Comparison of ENCODE assay signal across 8 mouse cellular contexts in the genomic region with DNA sequence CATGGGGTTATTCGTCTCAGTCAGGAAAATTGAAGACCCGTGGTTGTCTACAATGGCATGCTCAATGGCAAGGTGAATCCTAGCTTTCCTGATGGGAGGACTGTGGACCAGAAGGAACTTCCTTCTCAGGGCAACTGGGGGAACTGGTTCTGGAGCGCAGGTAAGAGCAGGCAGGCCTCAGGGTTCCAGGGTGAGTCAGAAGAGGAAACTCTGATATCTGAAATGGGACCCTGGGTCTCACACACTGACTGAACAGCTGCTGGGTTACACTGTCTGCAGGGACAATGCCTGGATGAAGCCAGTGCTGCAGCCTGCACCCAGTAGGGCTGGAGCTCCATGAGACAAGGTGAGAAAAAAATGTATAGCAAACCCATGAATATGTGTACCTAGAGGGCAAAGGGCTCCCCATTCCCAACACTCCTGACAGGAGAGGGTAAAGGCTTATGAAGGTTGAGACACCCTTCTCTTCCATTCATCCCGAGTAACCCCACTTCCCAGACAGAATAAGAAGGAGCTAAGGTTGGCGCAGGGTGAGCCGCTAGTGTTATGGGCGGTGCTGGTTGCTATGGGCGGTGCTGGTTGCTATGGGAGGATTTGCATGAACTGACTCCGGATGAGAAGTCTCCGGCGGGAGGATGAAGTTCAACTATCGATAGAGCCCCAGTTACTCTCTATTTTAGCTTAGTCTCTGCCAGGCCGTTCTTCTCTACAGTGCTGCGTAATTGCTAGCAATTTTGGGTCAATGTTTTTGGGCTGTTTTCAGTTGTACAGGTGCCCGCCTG. TPM values are rescaled to one million over a fixed set of nuclear protein-coding genes. Genes with fewer than 3 reads are reported as not detected.
DNase-seq lines count a peak whose midpoint lies in the region; ATAC-seq lines count a peak whose summit lies in the region.

No protein-coding gene starts in this region.

- H3K9ac ChIP-seq in embryonic facial prominence, embryonic 13.5 days = no peak overlapping the region
- no peak overlapping the region for H3K9ac ChIP-seq in intestine, embryonic 14.5 days (ENCODE audit: low read length)
- no peak overlapping the region for H3K9ac ChIP-seq in liver, embryonic 16.5 days (ENCODE audit: low read depth, low read length)

- intact Hi-C loops in heart, postnatal 25 days (cut with DNase I) = no loop called here

- H3K9me3 ChIP-seq in embryonic facial prominence, embryonic 13.5 days = no peaks in the 10 kb centered on the region
- no peaks in the 10 kb centered on the region for H3K9me3 ChIP-seq in intestine, embryonic 14.5 days (ENCODE audit: control insufficient read depth, low read length)
- no peaks in the 10 kb centered on the region for H3K9me3 ChIP-seq in liver, embryonic 16.5 days (replicated peaks; ENCODE audit: control insufficient read depth, low read length)

- 0 out of 2 replicates have a peak overlapping the region, but pooled peaks have one; percentile 2 for H3K4me2 ChIP-seq in embryonic facial prominence, embryonic 13.5 days
- peak overlapping the region; percentile 20; the same call in 1 of the 2 replicates for H3K4me2 ChIP-seq in intestine, embryonic 14.5 days (ENCODE audit: low read length)
- peak overlapping the region; percentile 32 for H3K4me2 ChIP-seq in liver, embryonic 16.5 days (ENCODE audit: low read depth, low read length)

- WGBS in embryonic facial prominence, embryonic 13.5 days = 21% methylated on average over 15 of the region's 15 CpGs
- 24% methylated on average over 15 of the region's 15 CpGs for WGBS in intestine, embryonic 14.5 days
- WGBS in liver, embryonic 16.5 days (ENCODE audit: insufficient replicate concordance) = 28% methylated on average over 15 of the region's 15 CpGs

- H3K4me3 ChIP-seq in embryonic facial prominence, embryonic 13.5 days = no peak overlapping the region
- H3K4me3 ChIP-seq in intestine, embryonic 14.5 days (ENCODE audit: low read depth, low read length) = no peak overlapping the region
- H3K4me3 ChIP-seq in liver, embryonic 16.5 days (ENCODE audit: low read depth, low read length) = peak overlapping the region; percentile 18

- H3K27me3 ChIP-seq in embryonic facial prominence, embryonic 13.5 days = no peaks in the 10 kb centered on the region
- no peaks in the 10 kb centered on the region for H3K27me3 ChIP-seq in intestine, embryonic 14.5 days (replicated peaks; ENCODE audit: control insufficient read depth, insufficient read depth, low read length)
- no peaks in the 10 kb centered on the region for H3K27me3 ChIP-seq in liver, embryonic 16.5 days (ENCODE audit: control insufficient read depth, insufficient read depth, low read depth, low read length)

- DNase-seq in heart, adult 11 months = peak; percentile 94
- DNase-seq in heart, postnatal 25 days (ENCODE audit: low spot score) = no peak
- DNase-seq in intestine, embryonic 14.5 days (ENCODE audit: low spot score) = peak; percentile 74
- peak; percentile 61 for DNase-seq in spleen, adult 12 weeks (ENCODE audit: low spot score)
- DNase-seq in frontal cortex, postnatal 14 days (ENCODE audit: low spot score in 2 of 2) = no peak
- no peak for DNase-seq in gastrocnemius, adult 18-20 months (ENCODE audit: low spot score)

- H3K27ac ChIP-seq in embryonic facial prominence, embryonic 13.5 days = no peak overlapping the region
- no peak overlapping the region for H3K27ac ChIP-seq in intestine, embryonic 14.5 days (ENCODE audit: low read depth)
- peak overlapping the region; percentile 69 for H3K27ac ChIP-seq in liver, embryonic 16.5 days (ENCODE audit: low read length)

- no peak for ATAC-seq in embryonic facial prominence, embryonic 13.5 days (ENCODE audit: insufficient number of reproducible peaks, insufficient read depth, low FRiP score, low TSS enrichment, low read depth)
- peak; percentile 63 for ATAC-seq in intestine, embryonic 14.5 days (replicated peaks; ENCODE audit: low FRiP score, low TSS enrichment, low read depth)
- ATAC-seq in liver, embryonic 16.5 days (ENCODE audit: low read depth) = peak; percentile 80

- peaks cover 9% of the 10 kb centered on the region; the same call in 1 of the 2 replicates for H3K36me3 ChIP-seq in embryonic facial prominence, embryonic 13.5 days
- H3K36me3 ChIP-seq in intestine, embryonic 14.5 days (ENCODE audit: control insufficient read depth, insufficient read depth, low read length) = peaks cover 19% of the 10 kb centered on the region
- H3K36me3 ChIP-seq in liver, embryonic 16.5 days (ENCODE audit: control insufficient read depth, insufficient read depth) = peaks cover 64% of the 10 kb centered on the region

- H3K4me1 ChIP-seq in embryonic facial prominence, embryonic 13.5 days = peaks cover 13% of the 10 kb centered on the region
- 0 out of 2 replicates have a peak, but pooled peaks cover 4% of the 10 kb centered on the region for H3K4me1 ChIP-seq in intestine, embryonic 14.5 days (replicated peaks; ENCODE audit: control insufficient read depth, insufficient read depth, low read length)
- peaks cover 57% of the 10 kb centered on the region for H3K4me1 ChIP-seq in liver, embryonic 16.5 days (ENCODE audit: control insufficient read depth, low read depth, low read length)

RNA-seq across cellular contexts. Expression of a gene that starts 19.4 kb away (rescaled TPM):
- total RNA-seq in heart, postnatal 25 days (2021) = 100 to 1,000 TPM; 284 to 285 TPM
- 41.6 and 49.8 TPM in 2 replicates for polyA plus RNA-seq in embryonic facial prominence, embryonic 13.5 days (2015; fragmentation: Nextera tagmentation; extraction: Ambion mirVana)
- 179 and 217 TPM in 2 replicates for polyA plus RNA-seq in intestine, embryonic 14.5 days (2014; fragmentation: Nextera tagmentation; extraction: Ambion mirVana)
- polyA plus RNA-seq in liver, embryonic 16.5 days (2015; fragmentation: Nextera tagmentation; extraction: Ambion mirVana) = 316 and 338 TPM in 2 replicates
- total RNA-seq in gastrocnemius, adult 18-20 months (2021) = 100 to 1,000 TPM; 146 to 183 TPM

RNA-seq across cellular contexts. Expression of a gene that starts 24.4 kb away (rescaled TPM):
- total RNA-seq in heart, postnatal 25 days (2021) = 10 to 100 TPM; 21.4 to 23.6 TPM
- polyA plus RNA-seq in embryonic facial prominence, embryonic 13.5 days (2015; fragmentation: Nextera tagmentation; extraction: Ambion mirVana) = 57.6 and 59.9 TPM in 2 replicates
- 77.8 and 83.3 TPM in 2 replicates for polyA plus RNA-seq in intestine, embryonic 14.5 days (2014; fragmentation: Nextera tagmentation; extraction: Ambion mirVana)
- polyA plus RNA-seq in liver, embryonic 16.5 days (2015; fragmentation: Nextera tagmentation; extraction: Ambion mirVana) = 74.4 and 75.8 TPM in 2 replicates
- total RNA-seq in gastrocnemius, adult 18-20 months (2021) = 1 to 10 TPM; 2.4 to 2.5 TPM

Comparison
In these comparisons a context has a peak if more than half of its experiments do, and no peak if none do; other contexts are left out.
1. DNase-seq: peak in heart, adult 11 months (single experiment), intestine, embryonic 14.5 days (single experiment) and spleen, adult 12 weeks (single experiment); none in heart, postnatal 25 days (single experiment), frontal cortex, postnatal 14 days (0 of 2) and gastrocnemius, adult 18-20 months (single experiment).
2. Peak in every context shown above with its lines, with median percentiles within 50 percentile points of each other: H3K4me2 ChIP-seq.